Mouse (Mus musculus) thymus, postnatal 0 days (tissue): ENCODE results near the gene Taar7b. TPM values are rescaled to one million over a fixed set of nuclear protein-coding genes. Genes with fewer than 3 reads are reported as not detected.
A peak's percentile ranks its signal among the peaks of the same experiment; 100 is the strongest.

Source experiments
- DNase-seq: peaks from one replicate; pipeline ENCODE4 v3.0.0-alpha.2; 2015; ENCODE audit warnings: low spot score
- polyA plus RNA-seq: library from polyadenylated mRNA; unstranded; fragments of >200 nt; fragmentation: Nextera tagmentation; extraction: Ambion mirVana; gene quantifications from 2 replicates; pipeline ENCODE4 v1.2.1, GENCODE M21; 2015

Taar7b gene
- not detected in 2 replicates for polyA plus RNA-seq

DNA sequence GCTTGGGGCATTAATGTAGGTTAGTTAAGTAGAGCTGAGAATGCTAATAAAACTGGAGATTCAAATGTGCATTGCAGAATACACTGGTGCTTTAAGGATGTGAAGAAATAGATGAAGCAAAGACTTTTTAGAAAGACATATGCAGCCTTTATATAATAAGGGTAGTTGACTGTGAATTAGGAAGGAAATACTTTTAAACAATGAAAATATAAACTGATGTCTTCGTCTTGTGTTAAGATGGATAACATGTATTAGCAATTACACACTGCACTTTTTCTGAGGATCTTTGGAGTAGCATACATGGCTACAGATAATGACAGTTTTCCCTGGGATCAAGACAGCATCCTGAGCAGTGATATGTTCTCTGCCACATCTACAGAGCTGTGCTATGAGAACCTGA lies at the start of gene Taar7b:
Gene Taar7b (plus strand): TSS at position 301 of the 400 bp plus-strand sequence.
- no peak for DNase-seq

DNA sequence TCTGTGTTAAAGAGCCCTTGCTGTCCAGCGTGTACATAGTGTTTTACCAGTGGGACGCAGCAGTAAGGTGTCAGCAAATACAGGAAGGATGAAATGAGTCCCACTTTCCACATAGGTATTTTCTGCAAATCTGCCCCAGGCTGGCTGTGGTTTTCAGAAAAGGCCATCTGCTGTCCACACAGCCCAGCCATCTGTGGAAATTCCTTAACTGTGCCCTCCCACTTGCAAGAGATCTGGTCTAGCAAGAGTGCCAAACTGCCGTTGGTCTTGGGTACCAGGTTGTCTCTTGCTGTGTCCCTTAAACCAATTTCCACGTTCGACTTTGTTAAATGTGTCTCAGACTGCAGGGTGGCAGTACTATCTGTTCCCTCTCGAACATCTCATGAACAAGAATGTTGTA lies 48.0 kb upstream of the Taar7b start:
- no peak for DNase-seq

DNA sequence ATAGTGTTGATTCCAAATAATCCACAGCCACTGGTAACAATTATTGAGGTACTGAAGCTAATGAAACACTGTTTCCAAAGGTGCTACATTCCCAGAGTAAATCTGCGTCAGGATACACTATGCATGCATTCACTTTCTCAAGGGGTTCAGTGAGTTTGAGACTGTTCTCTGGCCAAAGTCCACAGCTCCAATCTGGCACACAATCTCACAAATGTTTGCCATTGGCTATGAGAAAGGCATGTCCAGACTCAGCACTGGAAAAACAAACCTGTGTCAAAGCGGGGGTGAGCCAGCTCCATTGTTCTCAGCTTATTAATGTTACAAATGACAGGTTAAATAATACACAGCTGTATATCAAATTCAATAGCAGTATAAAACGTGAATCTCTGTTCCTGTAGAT lies 40.7 kb upstream of the Taar7b start:
- no peak for DNase-seq

DNA sequence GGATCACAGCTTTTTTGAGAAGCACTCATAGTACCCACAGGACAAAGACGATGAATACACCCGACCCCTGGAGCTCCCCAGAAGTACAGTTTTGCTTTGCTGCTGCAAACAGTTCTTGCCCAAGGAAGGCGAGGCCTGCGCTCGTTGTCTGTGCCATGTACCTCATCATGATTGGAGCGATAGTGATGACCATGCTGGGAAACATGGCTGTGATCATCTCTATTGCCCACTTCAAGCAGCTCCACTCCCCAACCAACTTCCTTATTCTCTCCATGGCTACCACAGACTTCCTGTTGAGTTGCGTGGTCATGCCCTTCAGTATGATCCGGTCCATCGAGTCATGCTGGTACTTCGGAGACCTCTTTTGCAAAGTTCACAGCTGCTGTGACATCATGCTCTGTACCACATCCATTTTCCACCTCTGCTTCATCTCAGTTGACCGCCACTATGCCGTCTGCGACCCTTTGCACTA lies 39.3 kb upstream of the Taar7b start, which contains the start of gene Taar4:
Gene Taar4 (plus strand): TSS at position 51 of the 472 bp plus-strand sequence.
- no peak for DNase-seq

DNA sequence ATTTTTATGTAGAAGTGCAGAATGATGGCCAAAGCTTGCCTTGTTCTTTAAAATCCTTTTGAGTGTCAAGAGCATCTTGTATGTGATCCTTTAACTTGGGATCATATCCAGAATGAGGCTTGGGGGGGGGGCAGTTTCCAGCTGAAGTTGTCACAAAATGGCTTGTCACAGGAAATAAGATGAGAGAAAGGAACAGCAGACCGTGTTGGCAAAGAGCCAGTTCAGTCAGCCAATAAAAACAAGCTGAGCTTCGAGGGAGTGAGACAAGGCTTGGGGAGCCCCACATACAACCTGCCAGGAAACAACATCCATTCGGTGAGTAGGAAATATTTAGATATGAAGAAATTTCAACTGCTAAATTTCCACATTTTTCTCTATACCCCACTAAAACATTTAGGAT lies 36.3 kb upstream of the Taar7b start:
- DNase-seq = no peak

DNA sequence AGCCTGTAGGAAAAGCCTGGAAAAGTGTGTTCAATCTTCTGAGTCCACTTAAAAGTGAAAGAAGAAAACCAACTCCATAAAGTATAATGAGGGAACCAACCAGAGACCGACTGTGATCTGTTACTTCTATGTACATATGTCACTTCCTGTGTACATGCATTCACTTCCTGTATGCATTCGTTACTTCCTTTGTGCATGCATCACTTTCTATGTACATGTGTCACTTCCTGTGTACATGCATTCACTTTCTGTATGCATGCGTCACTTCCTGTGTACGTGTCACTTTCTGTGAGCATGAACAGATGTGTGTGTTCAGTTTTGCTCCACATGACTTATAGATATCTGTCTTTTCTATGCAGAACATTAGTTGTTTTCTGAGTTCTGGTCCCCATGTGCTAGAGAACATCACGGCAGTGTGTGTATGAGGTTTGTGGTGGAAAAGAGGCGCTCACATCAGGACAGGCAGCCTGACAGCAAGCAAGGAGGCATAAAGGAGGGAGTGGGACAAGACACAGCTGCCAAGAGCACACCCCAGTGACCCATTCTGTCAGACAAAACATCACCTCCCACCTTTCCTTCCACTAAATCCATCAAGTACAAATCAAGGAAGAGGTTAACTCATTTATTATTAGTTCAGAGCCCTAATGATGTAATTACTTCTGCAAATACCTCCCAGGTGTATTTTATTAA lies 34.7 kb upstream of the Taar7b start:
- peak; percentile 2 for DNase-seq

DNA sequence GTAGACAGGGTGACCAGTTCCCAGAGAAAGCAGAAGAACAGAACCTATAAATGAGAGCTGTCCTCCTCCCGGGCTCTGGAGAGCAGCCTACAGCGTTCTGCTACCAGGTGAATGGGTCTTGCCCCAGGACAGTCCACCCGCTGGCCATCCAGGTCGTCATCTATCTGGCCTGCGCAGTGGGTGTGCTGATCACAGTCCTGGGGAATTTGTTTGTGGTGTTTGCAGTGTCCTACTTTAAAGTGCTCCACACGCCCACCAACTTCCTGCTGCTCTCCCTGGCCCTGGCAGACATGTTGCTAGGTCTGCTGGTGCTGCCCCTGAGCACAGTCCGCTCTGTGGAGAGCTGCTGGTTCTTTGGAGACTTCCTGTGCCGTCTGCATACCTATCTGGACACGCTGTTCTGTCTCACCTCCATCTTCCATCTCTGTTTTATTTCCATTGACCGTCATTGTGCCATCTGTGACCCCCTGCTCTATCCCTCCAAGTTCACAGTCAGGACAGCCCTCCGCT lies 29.0 kb upstream of the Taar7b start, which contains the start of gene Taar5:
Gene Taar5 (plus strand): TSS at position 51 of the 510 bp plus-strand sequence.
- DNase-seq = no peak

DNA sequence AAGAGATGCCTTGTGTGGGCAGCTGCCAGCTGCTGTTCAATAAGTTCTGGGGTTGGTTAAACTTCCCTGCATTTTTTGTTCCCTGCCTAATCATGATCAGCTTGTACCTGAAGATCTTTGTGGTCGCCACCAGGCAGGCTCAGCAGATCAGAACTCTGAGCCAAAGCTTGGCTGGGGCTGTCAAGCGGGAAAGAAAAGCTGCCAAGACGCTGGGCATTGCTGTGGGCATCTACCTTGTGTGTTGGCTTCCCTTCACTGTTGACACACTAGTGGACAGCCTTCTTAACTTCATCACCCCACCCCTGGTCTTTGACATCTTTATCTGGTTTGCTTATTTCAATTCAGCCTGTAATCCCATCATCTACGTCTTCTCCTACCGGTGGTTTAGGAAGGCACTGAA lies 28.5 kb upstream of the Taar7b start:
- DNase-seq = no peak

DNA sequence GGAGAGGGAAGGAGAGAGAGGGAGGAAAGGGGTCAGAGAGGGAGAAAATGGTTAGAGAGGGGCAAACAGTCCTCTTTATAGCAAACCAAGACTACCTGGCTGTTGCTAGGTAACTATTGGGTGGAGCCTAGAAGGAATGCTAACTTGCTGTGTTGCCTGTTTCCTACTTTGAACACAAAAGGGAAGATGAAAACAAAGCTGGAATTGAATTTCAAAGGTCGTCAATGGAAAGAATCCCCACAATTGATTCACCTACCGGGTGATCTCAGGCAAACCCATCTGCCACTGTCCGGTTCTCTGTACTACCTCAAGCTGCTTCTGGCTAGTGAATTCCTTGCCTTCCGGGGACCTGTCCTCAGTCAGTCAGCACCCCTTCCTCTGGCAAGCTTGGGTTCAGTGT lies 21.8 kb upstream of the Taar7b start:
- DNase-seq = no peak

DNA sequence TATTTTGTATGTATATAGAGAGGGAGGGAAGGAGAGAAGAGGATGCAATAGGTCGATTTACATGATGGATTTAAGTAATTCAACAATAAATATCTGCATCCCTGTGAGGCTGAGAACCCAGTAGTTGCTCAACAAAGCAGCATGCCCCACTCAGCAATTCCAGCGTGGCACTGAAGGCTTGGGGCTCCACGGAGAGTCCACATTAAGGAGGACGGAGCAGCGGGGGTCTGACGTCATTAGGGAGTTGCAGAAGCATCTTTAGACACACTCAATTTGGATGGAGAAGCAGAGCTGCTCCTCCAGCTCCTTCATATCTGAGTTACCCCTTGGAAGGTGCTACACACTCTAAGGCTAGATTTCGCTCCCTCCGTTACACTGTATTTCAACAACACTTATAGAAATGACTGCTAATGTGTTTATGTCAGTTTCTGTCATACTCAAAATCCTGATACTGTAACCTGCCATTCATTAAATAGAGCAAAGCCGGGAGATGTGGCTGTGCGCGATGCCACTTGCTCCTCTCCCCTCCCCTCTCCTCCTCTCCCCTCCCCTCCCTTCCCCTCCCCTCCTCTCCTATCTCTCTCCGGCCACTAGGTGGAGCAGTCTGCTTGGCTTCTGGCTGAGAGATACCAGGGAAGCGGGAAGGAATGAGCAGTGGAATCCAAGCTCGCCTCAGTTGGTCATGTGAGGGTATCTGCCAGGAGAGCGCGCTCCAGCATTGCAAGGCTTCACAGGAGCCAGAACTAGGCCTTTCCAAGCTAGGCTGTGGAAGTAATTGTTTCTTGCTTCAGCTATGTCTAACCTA lies 20.6 kb upstream of the Taar7b start:
- peak; percentile 52 for DNase-seq

DNA sequence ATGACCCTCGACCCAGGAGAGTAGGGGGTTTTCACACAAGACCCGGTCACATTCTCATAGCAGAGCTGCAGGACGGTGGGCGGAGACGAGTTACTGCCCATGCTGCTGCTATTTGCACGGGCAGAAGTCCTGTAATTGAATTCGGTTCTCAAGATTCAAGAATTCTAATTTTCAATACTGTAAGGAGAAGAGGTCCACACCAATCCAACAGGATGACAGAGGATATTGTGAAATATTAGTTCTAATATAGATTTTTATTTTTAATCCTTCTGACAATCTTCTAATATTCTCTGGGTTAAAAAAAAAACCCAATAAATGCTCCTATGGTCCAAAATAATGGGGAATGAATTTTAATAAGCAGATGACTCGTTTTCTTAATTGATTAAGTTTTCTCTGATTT lies 14.2 kb upstream of the Taar7b start, which contains the start of gene Taar6:
Gene Taar6 (minus strand): TSS at position 101 of the 400 bp plus-strand sequence.
- DNase-seq = no peak

DNA sequence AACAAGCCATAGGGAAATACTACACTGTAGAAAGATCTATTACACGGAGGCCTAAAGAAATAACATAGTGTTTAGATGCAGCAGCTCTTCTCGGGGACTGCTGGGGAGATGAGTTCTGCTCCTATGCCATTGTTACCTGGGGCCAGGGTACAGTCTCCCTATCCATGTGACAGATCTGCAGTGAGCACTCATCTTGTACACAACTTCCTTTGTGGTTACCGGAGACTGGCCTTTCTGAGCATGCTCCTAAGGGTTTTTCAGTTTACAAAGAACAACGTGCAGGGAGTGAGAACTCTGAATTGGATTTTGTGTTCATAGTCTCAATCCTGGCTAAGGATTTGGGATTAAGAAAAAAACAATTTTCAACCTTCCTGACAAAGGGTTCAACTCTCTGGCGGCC lies 13.3 kb upstream of the Taar7b start:
- DNase-seq = no peak

DNA sequence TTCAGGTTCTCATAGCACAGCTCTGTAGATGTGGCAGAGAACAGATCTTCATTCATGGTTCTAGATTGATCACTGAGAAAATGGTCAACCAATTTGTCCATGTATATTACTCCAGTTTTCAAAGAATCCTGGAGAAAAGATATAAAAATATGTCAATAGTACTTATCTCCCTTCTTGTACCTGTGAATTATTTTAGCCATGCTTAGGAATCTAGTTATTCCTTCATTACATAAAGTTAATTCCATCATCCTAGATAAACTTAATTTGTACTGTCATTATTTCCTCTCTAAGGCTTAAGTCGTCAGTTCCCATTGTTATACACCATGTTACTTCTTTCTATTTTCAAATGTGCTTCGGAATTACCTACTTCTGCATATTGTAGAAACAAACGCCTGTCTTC lies 6.4 kb upstream of the Taar7b start, which contains the start of gene Taar7a:
Gene Taar7a (minus strand): TSS at position 101 of the 400 bp plus-strand sequence.
- no peak for DNase-seq

DNA sequence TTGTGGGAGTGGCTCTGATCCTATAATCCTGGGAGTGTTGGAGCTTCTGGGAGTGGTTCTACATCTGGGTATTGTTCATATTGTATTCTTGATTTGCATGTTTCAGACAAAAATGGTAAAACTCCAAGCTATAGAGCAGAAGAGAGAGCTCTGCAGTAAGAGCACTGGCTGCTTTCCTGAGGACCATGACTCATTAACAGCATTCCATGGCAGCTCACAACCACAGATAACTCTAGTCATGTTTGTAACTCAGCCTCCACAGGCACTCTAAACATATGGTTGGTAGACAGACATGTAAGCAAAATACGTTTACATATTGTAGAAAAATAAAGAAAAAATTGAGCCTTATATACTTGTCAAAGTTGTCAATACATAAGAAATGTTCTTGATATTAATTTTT lies 6.7 kb downstream of the Taar7b start:
- no peak for DNase-seq

DNA sequence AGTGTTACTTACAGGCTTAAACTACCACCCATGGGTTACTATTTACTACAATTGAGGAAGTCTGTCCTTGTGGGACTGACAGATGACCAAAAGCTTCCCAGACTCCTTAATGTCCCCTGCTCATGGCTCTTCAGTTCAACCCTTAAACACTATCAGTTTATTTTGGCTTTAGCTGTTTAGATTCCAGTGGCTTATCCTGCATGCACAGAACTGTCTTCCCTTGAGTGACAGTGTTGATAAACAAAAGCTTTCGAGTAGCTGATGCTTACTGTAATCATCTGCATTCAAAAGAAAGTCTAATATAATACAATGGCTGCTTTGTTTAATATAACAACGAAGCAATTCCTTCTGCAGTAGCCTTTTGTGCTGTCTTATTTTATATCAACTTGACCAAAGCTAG lies 7.3 kb downstream of the Taar7b start:
- no peak for DNase-seq

DNA sequence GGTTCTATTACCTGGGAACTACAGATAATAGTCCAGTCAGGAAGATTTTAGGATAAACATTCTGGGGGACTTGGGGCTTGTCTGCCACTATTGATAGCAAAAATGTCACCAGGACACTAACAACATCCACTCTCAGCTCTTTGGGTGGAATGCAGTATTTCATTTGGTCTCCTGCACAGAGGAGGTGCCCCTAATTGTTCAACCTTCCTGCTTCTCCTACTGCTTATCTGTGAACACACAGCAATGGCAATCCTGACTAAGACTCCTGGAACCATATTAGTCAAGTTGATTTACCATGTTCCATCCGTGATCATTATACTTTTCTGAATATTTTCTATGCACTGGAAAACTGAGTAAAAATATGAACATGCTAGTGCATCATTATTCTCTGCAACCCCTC lies 8.4 kb downstream of the Taar7b start:
- no peak for DNase-seq

DNA sequence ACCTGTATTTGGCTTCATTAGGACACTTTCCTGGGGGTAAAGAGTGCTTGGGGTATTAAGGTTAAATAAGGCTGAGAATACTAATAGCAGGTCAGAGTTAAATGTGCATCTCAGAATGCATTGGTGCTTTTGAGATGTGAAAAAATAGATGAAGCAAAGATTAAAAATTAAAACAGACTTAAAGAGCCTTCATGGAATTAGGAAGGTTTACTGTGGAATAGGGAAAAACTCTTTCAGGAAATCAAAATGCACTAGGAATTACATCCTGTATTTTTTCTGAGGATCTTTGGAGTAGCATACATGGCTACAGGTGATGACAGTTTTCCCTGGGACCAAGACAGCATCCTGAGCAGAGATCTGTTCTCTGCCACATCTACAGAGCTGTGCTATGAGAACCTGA lies 27.2 kb downstream of the Taar7b start, which contains the start of gene Taar7d:
Gene Taar7d (plus strand): TSS at position 301 of the 400 bp plus-strand sequence.
- no peak for DNase-seq

DNA sequence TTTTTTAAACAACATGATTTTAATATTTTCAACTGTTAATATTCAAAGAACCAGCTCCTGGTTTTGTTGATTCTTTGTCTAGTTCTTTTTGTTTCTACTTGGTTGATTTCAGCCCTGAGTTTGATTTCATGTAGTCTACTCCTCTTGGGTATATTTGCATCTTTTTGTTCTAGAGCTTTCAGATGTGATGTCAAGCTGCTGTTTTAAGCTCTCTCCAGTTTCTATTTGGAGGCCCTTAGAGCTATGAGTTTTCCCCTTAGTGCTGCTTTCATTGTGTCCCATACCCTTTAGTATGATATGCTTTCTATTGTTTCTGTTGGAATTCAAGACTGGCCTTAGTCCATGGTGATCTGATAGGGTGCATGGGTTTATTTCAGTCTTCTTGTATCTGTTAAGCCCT lies 31.6 kb downstream of the Taar7b start:
- DNase-seq = no peak

DNA sequence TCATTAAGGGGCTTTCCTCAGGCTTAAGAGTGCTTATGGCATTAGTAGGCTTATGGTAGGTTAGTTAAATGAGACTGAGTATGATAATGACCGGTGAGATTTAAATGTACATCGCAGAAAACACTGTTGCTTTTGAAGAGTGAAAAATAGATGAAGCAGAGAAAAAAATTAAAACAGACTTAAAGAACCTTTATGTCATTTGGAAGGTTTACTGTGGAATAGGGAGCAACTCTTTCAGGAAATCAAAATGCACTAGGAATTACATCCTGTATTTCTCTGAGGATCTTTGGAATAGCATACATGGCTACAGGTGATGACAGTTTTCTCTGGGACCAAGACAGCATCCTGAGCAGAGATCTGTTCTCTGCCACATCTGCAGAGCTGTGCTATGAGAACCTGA lies 37.6 kb downstream of the Taar7b start, which contains the start of gene Taar7e:
Gene Taar7e (plus strand): TSS at position 301 of the 400 bp plus-strand sequence.
- no peak for DNase-seq

DNA sequence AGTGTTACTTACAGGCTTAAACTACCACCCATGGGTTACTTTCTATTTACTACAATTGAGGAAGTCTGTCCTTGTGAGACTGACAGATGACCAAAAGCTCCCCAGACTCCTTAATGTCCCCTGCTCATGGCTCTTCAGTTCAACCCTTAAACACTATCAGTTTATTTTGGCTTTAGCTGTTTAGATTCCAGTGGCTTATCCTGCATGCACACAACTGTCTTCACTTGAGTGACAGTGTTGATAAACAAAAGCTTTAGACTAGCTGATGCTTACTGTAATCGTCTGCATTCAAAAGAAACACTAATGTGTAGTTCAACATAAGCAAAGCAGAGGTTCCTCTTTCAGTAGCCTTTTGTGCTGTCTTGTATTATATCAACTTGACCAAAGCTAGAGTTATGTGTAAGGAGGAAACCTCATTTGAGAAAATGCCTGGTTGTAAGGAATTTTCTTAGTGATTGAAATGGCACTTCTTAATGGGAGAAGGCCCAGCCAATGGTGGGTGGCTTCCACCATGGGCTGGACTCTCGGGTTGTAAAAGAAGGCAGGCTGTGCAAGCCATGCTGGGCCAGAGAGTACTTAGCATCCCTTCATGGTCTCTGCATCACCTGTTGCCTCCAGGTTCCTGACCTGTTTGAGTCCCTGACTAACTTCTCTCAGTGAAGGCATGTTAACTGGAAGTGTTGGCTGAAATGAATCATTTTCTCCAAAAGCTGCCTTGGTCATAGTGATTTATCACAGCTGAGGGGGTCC lies 40.6 kb downstream of the Taar7b start:
- no peak for DNase-seq

DNA sequence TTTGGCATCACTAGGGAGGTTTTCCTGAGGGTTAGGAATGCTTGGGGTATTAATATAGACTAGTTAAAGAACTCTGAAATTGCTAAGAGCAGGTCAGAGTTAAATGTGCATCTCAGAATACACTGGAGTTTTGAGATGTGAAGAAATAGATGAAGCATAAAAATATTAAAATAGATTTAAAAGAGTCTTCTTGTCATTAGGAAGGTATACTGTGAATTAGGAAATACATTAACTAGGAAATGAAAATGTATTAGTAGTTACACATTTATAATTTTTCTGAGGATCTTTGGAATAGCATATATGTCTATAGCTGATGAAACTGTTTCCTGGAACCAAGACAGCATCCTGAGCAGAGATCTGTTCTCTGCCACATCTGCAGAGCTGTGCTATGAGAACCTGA lies 49.5 kb downstream of the Taar7b start, which contains the start of gene Taar7f:
Gene Taar7f (plus strand): TSS at position 301 of the 400 bp plus-strand sequence.
- DNase-seq = no peak
